Mouse (Mus musculus) liver, embryonic 13.5 days (tissue): Measurements from ENCODE around the gene Pepd. TPM values are rescaled to one million over a fixed set of nuclear protein-coding genes. Genes with fewer than 3 reads are reported as not detected.

ENCODE experiments used
- ATAC-seq: fragments of 200-750 bp; cut with Nextera tagmentation; 2 replicates; pipeline ENCODE4 v1.8.0; 2017; ENCODE audit warnings: low read depth, mild to moderate bottlenecking, moderate number of reproducible peaks, moderate library complexity
- DNase-seq: peaks from one replicate; pipeline ENCODE4 v3.0.0; 2022
- H3K27ac ChIP-seq: fragments of 300-500 bp; sonication (generic); 2 replicates; pipeline ENCODE4 v1.5.1; 2015; ENCODE audit warnings: moderate library complexity, mild to moderate bottlenecking, inconsistent platforms
- H3K27me3 ChIP-seq: fragments of 300-500 bp; sonication (generic); 2 replicates; pipeline ENCODE4 v1.6.1; 2015; ENCODE audit warnings: mild to moderate bottlenecking, inconsistent platforms
- H3K36me3 ChIP-seq: fragments of 300-500 bp; sonication (generic); 2 replicates; pipeline ENCODE4 v1.6.1; 2015; ENCODE audit warnings: mild to moderate bottlenecking, inconsistent platforms
- H3K4me1 ChIP-seq: fragments of 300-500 bp; sonication (generic); replicated peaks from 2 replicates; pipeline ENCODE4 v1.6.1; 2015; ENCODE audit warnings: inconsistent platforms
- H3K4me2 ChIP-seq: fragments of 300-500 bp; sonication (generic); 2 replicates; pipeline ENCODE4 v1.6.1; 2015; ENCODE audit warnings: inconsistent platforms, mild to moderate bottlenecking, moderate library complexity
- H3K4me3 ChIP-seq: fragments of 300-500 bp; sonication (generic); replicated peaks from 2 replicates; pipeline ENCODE4 v1.5.1; 2015; ENCODE audit warnings: mild to moderate bottlenecking, inconsistent platforms
- H3K9ac ChIP-seq: fragments of 300-500 bp; sonication (generic); 2 replicates; pipeline ENCODE4 v1.6.1; 2015; ENCODE audit warnings: mild to moderate bottlenecking, inconsistent platforms
- H3K9me3 ChIP-seq: fragments of 300-500 bp; sonication (generic); replicated peaks from 2 replicates; pipeline ENCODE4 v1.6.1; 2016; ENCODE audit warnings: inconsistent platforms
- WGBS: fragments of 180-500 bp; shearing (Covaris S2); methylation state at CpG from one replicate; pipeline ENCODE4 v1.1.7; 2015; ENCODE audit not compliant: insufficient replicate concordance; 5-methylcytosine and 5-hydroxymethylcytosine counted together
- polyA plus RNA-seq: library from polyadenylated mRNA; unstranded; fragments of >200 nt; fragmentation: Nextera tagmentation; extraction: Ambion mirVana; gene quantifications from 2 replicates; pipeline ENCODE4 v1.2.1, GENCODE M21; 2015

Pepd gene
- 50.8 and 54.9 TPM in 2 replicates for polyA plus RNA-seq

GRCm38 (mm10) chr7:34911919-34912897 is at the start of gene Pepd:
Gene Pepd, plus strand, starts transcription at chr7:34912379.
- Histone ChIP-seq H3K4me1 (peaks cover 15% of the 10 kb centered on the region), H3K27me3 (peaks cover 16% of the 10 kb centered on the region), H3K36me3 (no peaks in the 10 kb centered on the region), H3K4me2 (peak within 1 kb of the TSS; percentile 95), H3K9ac (peak within 1 kb of the TSS; percentile 77), H3K27ac (no peak within 1 kb of the TSS; the same call in 1 of the 2 replicates), H3K9me3 (no peaks in the 10 kb centered on the region), H3K4me3 (peak within 1 kb of the TSS; percentile 78)
- 7% methylated on average over 44 of the region's 44 CpGs for WGBS
- ATAC-seq (peak; percentile 94), DNase-seq (peak; percentile 46)

- no peaks in the 10 kb centered on the region for H3K27me3 ChIP-seq
- no peaks in the 10 kb centered on the region for H3K9me3 ChIP-seq
- ATAC-seq (no peak), DNase-seq (no peak)
- H3K4me3 ChIP-seq: no peak overlapping the region
- no peaks in the 10 kb centered on the region for H3K36me3 ChIP-seq
- no peak overlapping the region for H3K27ac ChIP-seq
- H3K4me2 ChIP-seq: no peak overlapping the region
- H3K9ac ChIP-seq: no peak overlapping the region
- H3K4me1 ChIP-seq: no peaks in the 10 kb centered on the region
- 71% methylated on average over 6 of the region's 6 CpGs for WGBS
These were observed 44.9 kb upstream of the Pepd start for GRCm38 (mm10) chr7:34867289-34867688.

GRCm38 (mm10) chr7:34869693-34870092 is 42.5 kb upstream of the Pepd start:
- no peaks in the 10 kb centered on the region for H3K4me1 ChIP-seq
- H3K4me2 ChIP-seq: no peak overlapping the region
- H3K4me3 ChIP-seq: no peak overlapping the region
- ATAC-seq (no peak), DNase-seq (no peak)
- H3K9me3 ChIP-seq: no peaks in the 10 kb centered on the region
- no peak overlapping the region for H3K9ac ChIP-seq
- WGBS: 71% methylated on average over 13 of the region's 13 CpGs
- H3K27me3 ChIP-seq: no peaks in the 10 kb centered on the region
- no peaks in the 10 kb centered on the region for H3K36me3 ChIP-seq
- no peak overlapping the region for H3K27ac ChIP-seq

GRCm38 (mm10) chr7:34876787-34877186 is 35.4 kb upstream of the Pepd start:
- DNase-seq: no peak
- Histone ChIP-seq H3K27me3 (no peaks in the 10 kb centered on the region), H3K4me1 (no peaks in the 10 kb centered on the region), H3K27ac (no peak overlapping the region), H3K4me2 (no peak overlapping the region), H3K9me3 (no peaks in the 10 kb centered on the region), H3K36me3 (no peaks in the 10 kb centered on the region), H3K9ac (no peak overlapping the region), H3K4me3 (no peak overlapping the region)
- no peak for ATAC-seq
- 44% methylated on average over 7 of the region's 7 CpGs for WGBS

GRCm38 (mm10) chr7:34877820-34878219 is 34.4 kb upstream of the Pepd start:
- H3K9me3 ChIP-seq: no peaks in the 10 kb centered on the region
- WGBS: 61% methylated on average over 7 of the region's 7 CpGs

GRCm38 (mm10) chr7:34888441-34888840 is 23.7 kb upstream of the Pepd start:
- no peak overlapping the region for H3K4me3 ChIP-seq
- no peak overlapping the region for H3K4me2 ChIP-seq
- H3K27ac ChIP-seq: no peak overlapping the region
- peaks cover 4% of the 10 kb centered on the region; the same call in 1 of the 2 replicates for H3K9me3 ChIP-seq
- no peaks in the 10 kb centered on the region for H3K27me3 ChIP-seq
- H3K9ac ChIP-seq: no peak overlapping the region
- 44% methylated on average over 6 of the region's 6 CpGs for WGBS
- no peaks in the 10 kb centered on the region for H3K4me1 ChIP-seq
- ATAC-seq: no peak
- no peak for DNase-seq
- no peaks in the 10 kb centered on the region for H3K36me3 ChIP-seq

More at GRCm38 (mm10) chr7:34877820-34878219, 34.4 kb upstream of the Pepd start:
- DNase-seq (no peak), ATAC-seq (no peak)
- Histone ChIP-seq H3K4me1 (no peaks in the 10 kb centered on the region), H3K4me3 (no peak overlapping the region), H3K9ac (no peak overlapping the region), H3K27ac (no peak overlapping the region), H3K36me3 (no peaks in the 10 kb centered on the region), H3K27me3 (no peaks in the 10 kb centered on the region), H3K4me2 (no peak overlapping the region)

- no peak overlapping the region for H3K4me3 ChIP-seq
- no peak overlapping the region for H3K27ac ChIP-seq
- H3K4me1 ChIP-seq: no peaks in the 10 kb centered on the region
- ATAC-seq (no peak), DNase-seq (no peak)
- WGBS: 66% methylated on average over 12 of the region's 12 CpGs
- no peak overlapping the region for H3K4me2 ChIP-seq
- H3K27me3 ChIP-seq: no peaks in the 10 kb centered on the region
- no peaks in the 10 kb centered on the region for H3K36me3 ChIP-seq
- peaks cover 4% of the 10 kb centered on the region; the same call in 1 of the 2 replicates for H3K9me3 ChIP-seq
- H3K9ac ChIP-seq: no peak overlapping the region
These were observed 23.3 kb upstream of the Pepd start for GRCm38 (mm10) chr7:34888891-34889290.

- no peak overlapping the region for H3K4me3 ChIP-seq
- 77% methylated on average over 1 of the region's 1 CpGs for WGBS
- H3K27ac ChIP-seq: no peak overlapping the region
- no peak overlapping the region for H3K9ac ChIP-seq
- H3K9me3 ChIP-seq: 0 out of 2 replicates have a peak, but pooled peaks cover 4% of the 10 kb centered on the region
- H3K4me2 ChIP-seq: no peak overlapping the region
- no peaks in the 10 kb centered on the region for H3K36me3 ChIP-seq
- ATAC-seq: no peak
- H3K4me1 ChIP-seq: no peaks in the 10 kb centered on the region
- no peaks in the 10 kb centered on the region for H3K27me3 ChIP-seq
- no peak for DNase-seq
These were observed 19.3 kb upstream of the Pepd start for GRCm38 (mm10) chr7:34892845-34893244.

GRCm38 (mm10) chr7:34896461-34896860 is 15.7 kb upstream of the Pepd start:
- Histone ChIP-seq H3K4me2 (no peak overlapping the region), H3K27ac (no peak overlapping the region), H3K36me3 (no peaks in the 10 kb centered on the region), H3K4me1 (no peaks in the 10 kb centered on the region), H3K4me3 (no peak overlapping the region), H3K9ac (no peak overlapping the region), H3K27me3 (no peaks in the 10 kb centered on the region), H3K9me3 (0 out of 2 replicates have a peak, but pooled peaks cover 4% of the 10 kb centered on the region)
- ATAC-seq (no peak), DNase-seq (no peak)
- WGBS: 54% methylated on average over 4 of the region's 4 CpGs

GRCm38 (mm10) chr7:34897058-34897457 is 15.1 kb upstream of the Pepd start:
- H3K36me3 ChIP-seq: no peaks in the 10 kb centered on the region
- H3K4me3 ChIP-seq: no peak overlapping the region
- WGBS: 18% methylated on average over 1 of the region's 1 CpGs
- no peak for ATAC-seq
- no peak overlapping the region for H3K27ac ChIP-seq
- no peak overlapping the region for H3K4me2 ChIP-seq
- H3K4me1 ChIP-seq: no peaks in the 10 kb centered on the region
- no peak for DNase-seq
- H3K9ac ChIP-seq: no peak overlapping the region
- 0 out of 2 replicates have a peak, but pooled peaks cover 4% of the 10 kb centered on the region for H3K9me3 ChIP-seq
- no peaks in the 10 kb centered on the region for H3K27me3 ChIP-seq

GRCm38 (mm10) chr7:34910096-34911066 is 1.8 kb upstream of the Pepd start:
- H3K36me3 ChIP-seq: no peaks in the 10 kb centered on the region
- 29% methylated on average over 24 of the region's 24 CpGs for WGBS
- H3K4me3 ChIP-seq: no peak overlapping the region
- H3K9me3 ChIP-seq: no peaks in the 10 kb centered on the region
- H3K9ac ChIP-seq: no peak overlapping the region
- H3K4me2 ChIP-seq: no peak overlapping the region
- no peak for DNase-seq
- no peak for ATAC-seq
- H3K4me1 ChIP-seq: peaks cover 15% of the 10 kb centered on the region
- peaks cover 16% of the 10 kb centered on the region for H3K27me3 ChIP-seq
- H3K27ac ChIP-seq: no peak overlapping the region
